Mouse (Mus musculus): Measurements from ENCODE around the gene Abca3. TPM values are rescaled to one million over a fixed set of nuclear protein-coding genes. Genes with fewer than 3 reads are reported as not detected.

Gene Abca3
- polyA plus RNA-seq, 1 experiment from 2014 or later, result 35.0 TPM

DNA sequence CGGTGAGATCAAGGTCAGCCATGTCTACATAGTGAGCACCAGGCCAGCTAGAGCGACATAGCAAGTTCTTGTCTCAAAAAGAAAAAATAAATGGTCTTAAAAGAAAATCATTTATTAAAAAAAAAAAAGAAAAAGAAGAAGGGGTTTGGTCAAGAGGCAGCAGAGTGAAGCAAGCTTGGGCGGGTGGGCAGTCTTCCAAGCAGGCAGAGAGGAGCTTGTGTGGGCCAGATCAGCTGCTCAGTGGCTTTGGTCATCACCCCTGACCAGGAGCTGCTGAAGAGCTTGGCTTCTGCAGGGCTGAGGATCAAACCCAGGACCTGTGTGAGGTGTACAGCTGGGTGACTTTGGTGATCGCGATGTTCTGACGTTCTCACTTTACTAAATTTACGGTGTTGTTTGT lies 42.7 kb downstream of the Abca3 start:
- Histone ChIP-seq H3K27ac (ENCODE audit: low read length) (no peak overlapping the region), H3K9me3 (replicated peaks; ENCODE audit: control insufficient read depth, low read length, poor library complexity, severe bottlenecking) (no peaks in the 10 kb centered on the region), H3K9ac (ENCODE audit: low read depth, low read length) (no peak overlapping the region), H3K4me2 (ENCODE audit: low read length) (no peak overlapping the region), H3K4me1 (ENCODE audit: control insufficient read depth, insufficient read depth, low read length) (no peaks in the 10 kb centered on the region), H3K27me3 (ENCODE audit: control insufficient read depth, insufficient read depth, low read depth, low read length) (no peaks in the 10 kb centered on the region), H3K36me3 (ENCODE audit: control insufficient read depth, insufficient read depth, low read length) (peaks cover 33% of the 10 kb centered on the region), H3K4me3 (ENCODE audit: low read depth, low read length) (no peak overlapping the region)
- WGBS, result 92% methylated on average over 7 of the region's 7 CpGs
- ATAC-seq, result no peak

DNA sequence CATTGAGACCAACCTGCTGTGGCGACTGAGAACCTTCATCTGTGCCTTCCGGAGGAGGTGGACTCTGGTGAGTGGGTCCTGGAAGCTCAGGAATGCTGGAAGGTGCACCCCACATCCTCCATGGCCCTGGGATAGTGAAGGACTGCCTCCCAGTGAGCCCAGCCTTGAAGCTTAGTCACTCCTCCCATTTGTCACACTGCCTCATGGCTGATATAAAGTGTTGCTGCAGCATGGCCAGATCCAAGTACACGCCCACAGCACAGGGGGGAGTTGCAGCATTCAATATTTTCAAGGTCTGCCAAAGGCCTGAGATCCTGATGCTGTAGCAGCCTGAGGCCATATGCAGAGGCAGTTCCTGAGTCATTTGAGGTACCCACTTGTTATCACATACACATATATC lies 50.6 kb downstream of the Abca3 start:
- H3K9me3 ChIP-seq (replicated peaks; ENCODE audit: control insufficient read depth, low read length, poor library complexity, severe bottlenecking), result no peaks in the 10 kb centered on the region
- H3K27me3 ChIP-seq (ENCODE audit: control insufficient read depth, insufficient read depth, low read depth, low read length), result no peaks in the 10 kb centered on the region
- no peak overlapping the region for H3K4me2 ChIP-seq (ENCODE audit: low read length)
- WGBS, result 79% methylated on average over 3 of the region's 3 CpGs
- H3K36me3 ChIP-seq (ENCODE audit: control insufficient read depth, insufficient read depth, low read length), result peaks cover 46% of the 10 kb centered on the region
- no peak for ATAC-seq
- no peaks in the 10 kb centered on the region for H3K4me1 ChIP-seq (ENCODE audit: control insufficient read depth, insufficient read depth, low read length)
- no peak overlapping the region for H3K4me3 ChIP-seq (ENCODE audit: low read depth, low read length)
- H3K27ac ChIP-seq (ENCODE audit: low read length), result no peak overlapping the region
- H3K9ac ChIP-seq (ENCODE audit: low read depth, low read length), result no peak overlapping the region

DNA sequence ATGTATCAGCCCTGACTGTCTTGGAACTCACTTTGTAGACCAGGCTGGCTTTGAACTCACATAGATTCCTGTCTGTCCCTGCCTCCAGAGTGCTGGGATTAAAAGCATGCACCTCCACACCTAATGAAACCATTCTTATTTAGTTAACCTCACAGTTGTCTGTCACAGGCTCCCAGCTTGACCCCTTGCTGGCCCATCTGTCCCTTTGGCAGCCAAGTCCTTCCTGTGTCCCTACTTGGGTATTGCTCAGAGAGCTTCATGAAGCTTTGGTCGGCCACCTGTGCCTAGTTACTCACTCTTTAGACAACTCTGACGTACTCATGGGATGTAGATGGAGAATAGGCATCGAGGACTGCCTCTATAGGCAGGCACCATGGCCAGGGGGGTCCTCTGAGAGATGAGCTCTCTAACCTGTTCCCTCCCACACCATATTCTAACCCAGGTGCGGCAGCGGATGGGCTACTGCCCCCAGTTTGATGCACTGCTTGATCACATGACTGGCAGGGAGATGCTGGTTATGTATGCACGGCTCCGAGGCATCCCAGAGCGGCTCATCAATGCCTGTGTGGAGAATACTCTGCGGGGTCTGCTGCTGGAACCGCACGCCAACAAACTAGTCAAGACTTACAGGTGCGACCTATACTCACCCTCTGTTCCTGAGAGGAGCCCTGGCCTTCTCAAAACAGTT lies 55.5 kb downstream of the Abca3 start:
- no peaks in the 10 kb centered on the region for H3K4me1 ChIP-seq (ENCODE audit: control insufficient read depth, insufficient read depth, low read length)
- H3K4me3 ChIP-seq (ENCODE audit: low read depth, low read length), result no peak overlapping the region
- no peak overlapping the region for H3K4me2 ChIP-seq (ENCODE audit: low read length)
- no peaks in the 10 kb centered on the region for H3K9me3 ChIP-seq (replicated peaks; ENCODE audit: control insufficient read depth, low read length, poor library complexity, severe bottlenecking)
- ATAC-seq, result no peak
- H3K9ac ChIP-seq (ENCODE audit: low read depth, low read length), result no peak overlapping the region
- H3K36me3 ChIP-seq (ENCODE audit: control insufficient read depth, insufficient read depth, low read length), result peaks cover 49% of the 10 kb centered on the region
- no peaks in the 10 kb centered on the region for H3K27me3 ChIP-seq (ENCODE audit: control insufficient read depth, insufficient read depth, low read depth, low read length)
- 91% methylated on average over 12 of the region's 12 CpGs for WGBS
- H3K27ac ChIP-seq (ENCODE audit: low read length), result no peak overlapping the region

DNA sequence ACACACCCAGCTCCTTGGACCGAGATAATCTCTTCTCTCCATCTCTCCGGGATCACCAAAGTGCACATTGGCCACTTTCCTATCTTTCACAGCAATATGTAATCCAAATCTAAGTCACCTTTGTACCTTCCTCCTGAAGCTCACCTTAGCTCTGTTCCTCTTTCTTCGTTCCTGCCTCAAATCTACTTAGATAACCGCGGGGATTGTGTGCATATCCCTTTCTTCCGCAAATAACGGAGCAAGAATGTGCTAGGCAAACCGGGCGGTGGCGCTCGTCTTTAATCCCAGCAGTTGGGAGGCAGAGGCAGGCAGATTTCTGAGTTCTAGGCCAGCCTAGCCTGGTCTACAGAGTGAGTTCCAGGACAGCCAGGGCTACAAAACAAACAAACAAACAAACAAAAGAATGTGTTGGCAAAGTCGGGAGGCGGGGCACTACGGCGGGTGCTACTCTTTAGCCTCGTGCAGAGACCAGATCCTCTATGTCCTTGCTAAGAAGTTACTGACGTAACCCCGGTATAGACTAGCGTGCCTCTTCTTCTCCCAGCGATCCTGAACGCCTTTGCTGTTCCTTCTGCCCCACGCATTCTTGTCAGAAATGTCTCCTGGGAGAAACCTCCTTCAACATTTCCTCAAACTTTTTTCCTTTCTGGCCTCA lies 61.9 kb downstream of the Abca3 start:
- 36% methylated on average over 22 of the region's 22 CpGs for WGBS
- H3K9ac ChIP-seq (ENCODE audit: low read depth, low read length), result peak overlapping the region; percentile 68
- H3K4me3 ChIP-seq (ENCODE audit: low read depth, low read length), result peak overlapping the region; percentile 80
- H3K9me3 ChIP-seq (replicated peaks; ENCODE audit: control insufficient read depth, low read length, poor library complexity, severe bottlenecking), result no peaks in the 10 kb centered on the region
- peaks cover 20% of the 10 kb centered on the region for H3K36me3 ChIP-seq (ENCODE audit: control insufficient read depth, insufficient read depth, low read length)
- H3K4me1 ChIP-seq (ENCODE audit: control insufficient read depth, insufficient read depth, low read length), result peaks cover 19% of the 10 kb centered on the region
- peak; percentile 66 for ATAC-seq
- H3K27me3 ChIP-seq (ENCODE audit: control insufficient read depth, insufficient read depth, low read depth, low read length), result no peaks in the 10 kb centered on the region
- H3K4me2 ChIP-seq (ENCODE audit: low read length), result peak overlapping the region; percentile 92
- peak overlapping the region; percentile 87 for H3K27ac ChIP-seq (ENCODE audit: low read length)

DNA sequence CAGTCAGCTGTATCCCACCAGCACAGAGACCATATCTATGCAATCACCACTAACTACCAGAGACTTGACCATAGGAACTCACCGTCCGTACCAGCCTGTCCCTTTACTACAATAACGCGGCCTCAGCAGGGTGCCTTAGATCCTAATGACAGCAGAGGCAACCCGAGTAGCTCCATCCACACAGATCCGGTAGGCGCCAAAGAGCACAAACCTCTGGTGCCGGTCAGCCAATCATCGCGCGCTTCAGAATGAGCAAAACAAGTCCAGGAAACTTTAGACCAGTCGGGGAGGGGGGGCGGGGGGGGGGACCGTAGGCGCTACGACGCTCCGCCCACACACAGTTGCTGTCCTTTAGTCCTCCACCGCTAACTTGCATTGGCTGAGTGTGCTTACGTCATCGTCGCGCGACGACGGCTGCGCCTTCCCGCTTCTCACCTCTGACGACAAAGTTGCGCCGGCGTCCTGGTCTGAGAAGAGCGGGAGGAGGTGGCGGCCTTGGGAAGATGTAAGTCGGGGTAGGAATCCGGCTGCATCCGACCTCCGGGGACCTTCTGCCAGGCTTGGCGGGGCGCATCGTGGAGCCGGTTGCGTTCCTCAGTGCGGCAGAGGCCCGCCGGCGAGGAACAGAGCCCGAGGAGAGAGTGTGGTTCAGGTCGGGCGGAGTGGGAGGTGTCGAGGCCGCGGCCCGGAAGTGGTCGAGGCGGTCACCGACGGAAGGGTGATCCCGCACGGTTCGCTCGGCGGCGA lies 62.7 kb downstream of the Abca3 start, which contains the start of gene Rnps1:
TSS of gene Rnps1 (plus strand) at position 336 of the 747 bp plus-strand sequence.
- Histone ChIP-seq H3K27ac (ENCODE audit: low read length) (peak within 1 kb of the TSS; percentile 87), H3K9ac (ENCODE audit: low read depth, low read length) (peak within 1 kb of the TSS; percentile 85), H3K36me3 (ENCODE audit: control insufficient read depth, insufficient read depth, low read length) (peaks cover 13% of the 10 kb centered on the region), H3K9me3 (replicated peaks; ENCODE audit: control insufficient read depth, low read length, poor library complexity, severe bottlenecking) (no peaks in the 10 kb centered on the region), H3K4me2 (ENCODE audit: low read length) (peak within 1 kb of the TSS; percentile 92), H3K4me1 (ENCODE audit: control insufficient read depth, insufficient read depth, low read length) (peaks cover 19% of the 10 kb centered on the region), H3K27me3 (ENCODE audit: control insufficient read depth, insufficient read depth, low read depth, low read length) (no peaks in the 10 kb centered on the region), H3K4me3 (ENCODE audit: low read depth, low read length) (peak within 1 kb of the TSS; percentile 80)
- under 1% methylated on average over 61 of the region's 64 CpGs for WGBS
- peak; percentile 96 for ATAC-seq

DNA sequence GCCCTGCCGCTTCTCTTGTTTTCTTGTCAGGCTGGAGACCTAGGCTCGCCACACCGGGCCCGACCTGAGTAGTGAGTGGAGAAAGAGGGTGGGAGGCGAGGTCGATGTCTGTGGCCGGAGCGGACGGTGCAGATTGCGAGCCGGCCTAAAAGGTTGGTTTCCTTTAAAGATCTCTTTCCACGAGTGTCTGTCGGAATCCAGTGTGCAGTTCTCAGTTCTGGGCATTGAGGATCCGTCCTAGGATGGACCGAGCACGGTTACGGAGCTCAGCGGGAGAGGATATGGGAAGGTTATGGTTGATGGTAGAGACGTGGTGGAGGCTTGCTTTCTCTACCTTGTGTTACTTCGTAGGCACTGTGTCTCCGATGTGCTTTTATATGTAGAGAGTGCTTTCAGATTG lies 63.3 kb downstream of the Abca3 start:
- peak; percentile 1; the same call in 1 of the 2 replicates for ATAC-seq
- Histone ChIP-seq H3K4me3 (ENCODE audit: low read depth, low read length) (peak overlapping the region; percentile 80), H3K4me1 (ENCODE audit: control insufficient read depth, insufficient read depth, low read length) (peaks cover 19% of the 10 kb centered on the region), H3K27me3 (ENCODE audit: control insufficient read depth, insufficient read depth, low read depth, low read length) (no peaks in the 10 kb centered on the region), H3K4me2 (ENCODE audit: low read length) (peak overlapping the region; percentile 81), H3K27ac (ENCODE audit: low read length) (peak overlapping the region; percentile 87), H3K9me3 (replicated peaks; ENCODE audit: control insufficient read depth, low read length, poor library complexity, severe bottlenecking) (no peaks in the 10 kb centered on the region), H3K36me3 (ENCODE audit: control insufficient read depth, insufficient read depth, low read length) (peaks cover 9% of the 10 kb centered on the region), H3K9ac (ENCODE audit: low read depth, low read length) (peak overlapping the region; percentile 85)
- WGBS, result under 1% methylated on average over 21 of the region's 21 CpGs

DNA sequence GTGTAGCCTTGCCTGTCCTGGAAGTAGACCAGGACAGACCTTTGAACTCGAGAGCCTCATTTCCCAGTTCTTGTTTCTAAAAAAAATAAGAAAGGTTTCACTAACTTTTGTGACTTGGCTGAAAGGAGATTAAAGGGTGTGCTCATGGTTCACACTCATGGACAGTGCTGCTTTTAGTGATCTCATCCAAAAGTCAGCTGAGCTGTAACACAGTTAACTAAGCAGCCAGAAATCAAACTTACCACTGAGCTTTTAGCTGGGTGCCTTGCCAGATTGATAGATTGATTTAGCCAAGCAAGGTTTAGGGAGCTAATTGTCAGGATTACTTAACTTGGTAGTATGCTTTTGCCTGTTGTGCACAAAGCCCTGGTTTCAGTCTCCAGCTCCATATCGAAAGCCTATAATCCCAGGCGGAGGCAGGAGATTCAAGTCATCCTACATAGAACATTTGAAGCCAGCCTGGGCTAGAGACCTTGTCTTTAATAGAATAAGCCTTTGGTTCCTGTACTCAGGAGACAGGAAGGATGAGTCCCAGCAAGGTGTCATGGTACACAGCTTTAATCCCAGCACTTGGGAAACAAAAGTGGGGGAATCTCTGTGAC lies 64.4 kb downstream of the Abca3 start:
- Histone ChIP-seq H3K4me3 (ENCODE audit: low read depth, low read length) (peak overlapping the region; percentile 80; the same call in 1 of the 2 replicates), H3K36me3 (ENCODE audit: control insufficient read depth, insufficient read depth, low read length) (peaks cover 12% of the 10 kb centered on the region), H3K27me3 (ENCODE audit: control insufficient read depth, insufficient read depth, low read depth, low read length) (no peaks in the 10 kb centered on the region), H3K4me1 (ENCODE audit: control insufficient read depth, insufficient read depth, low read length) (peaks cover 19% of the 10 kb centered on the region), H3K27ac (ENCODE audit: low read length) (no peak overlapping the region), H3K9me3 (replicated peaks; ENCODE audit: control insufficient read depth, low read length, poor library complexity, severe bottlenecking) (no peaks in the 10 kb centered on the region), H3K9ac (ENCODE audit: low read depth, low read length) (no peak overlapping the region; the same call in 1 of the 2 replicates), H3K4me2 (ENCODE audit: low read length) (peak overlapping the region; percentile 81)
- no peak for ATAC-seq
- 93% methylated on average over 3 of the region's 3 CpGs for WGBS

DNA sequence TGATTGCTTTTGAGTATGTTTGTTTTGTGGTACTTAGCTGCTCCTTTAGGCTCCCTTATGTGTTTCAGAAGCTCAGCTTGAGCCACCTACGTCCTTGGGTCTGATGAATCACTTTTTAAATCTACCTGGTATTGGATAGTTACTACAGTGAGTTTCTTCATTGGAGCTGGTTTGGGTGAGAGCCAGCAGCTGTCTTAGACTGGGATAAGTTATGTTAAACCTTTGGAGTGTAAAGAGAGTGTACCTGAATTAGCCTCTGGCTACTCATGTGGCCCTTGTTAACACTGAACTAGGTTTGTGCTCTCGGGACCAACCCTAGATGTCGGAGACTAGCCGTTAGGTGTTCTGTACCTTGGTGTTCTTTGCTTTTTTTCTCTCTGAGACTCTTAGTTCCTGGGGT lies 71.4 kb downstream of the Abca3 start:
- H3K4me2 ChIP-seq (ENCODE audit: low read length), result no peak overlapping the region
- no peaks in the 10 kb centered on the region for H3K9me3 ChIP-seq (replicated peaks; ENCODE audit: control insufficient read depth, low read length, poor library complexity, severe bottlenecking)
- H3K27ac ChIP-seq (ENCODE audit: low read length), result no peak overlapping the region
- H3K9ac ChIP-seq (ENCODE audit: low read depth, low read length), result no peak overlapping the region
- no peak overlapping the region for H3K4me3 ChIP-seq (ENCODE audit: low read depth, low read length)
- H3K4me1 ChIP-seq (ENCODE audit: control insufficient read depth, insufficient read depth, low read length), result peaks cover 11% of the 10 kb centered on the region; the same call in 1 of the 2 replicates
- no peak for ATAC-seq
- 92% methylated on average over 4 of the region's 4 CpGs for WGBS
- no peaks in the 10 kb centered on the region for H3K27me3 ChIP-seq (ENCODE audit: control insufficient read depth, insufficient read depth, low read depth, low read length)
- peaks cover 37% of the 10 kb centered on the region for H3K36me3 ChIP-seq (ENCODE audit: control insufficient read depth, insufficient read depth, low read length)
